Mouse (Mus musculus) hindbrain, embryonic 15.5 days (tissue): ENCODE measurements around the gene Sugp1. TPM values are rescaled to one million over a fixed set of nuclear protein-coding genes. Genes with fewer than 3 reads are reported as not detected.

Experiments used
- ATAC-seq: fragments of 200-750 bp; cut with Nextera tagmentation; 2 replicates; pipeline ENCODE4 v1.8.0; 2017; ENCODE audit warnings: low read depth, moderate number of reproducible peaks, moderate TSS enrichment; ENCODE audit not compliant: low FRiP score
- H3K27ac ChIP-seq: fragments of 300-500 bp; sonication (generic); replicated peaks from 2 replicates; pipeline ENCODE4 v1.5.1; 2015; ENCODE audit warnings: mild to moderate bottlenecking, inconsistent platforms
- H3K27me3 ChIP-seq: fragments of 300-500 bp; sonication (generic); 2 replicates; pipeline ENCODE4 v1.6.1; 2015; ENCODE audit warnings: control low read depth, inconsistent platforms
- H3K36me3 ChIP-seq: fragments of 300-500 bp; sonication (generic); 2 replicates; pipeline ENCODE4 v1.6.1; 2015; ENCODE audit warnings: control low read depth, inconsistent platforms
- H3K4me1 ChIP-seq: fragments of 300-500 bp; sonication (generic); replicated peaks from 2 replicates; pipeline ENCODE4 v1.6.1; 2015; ENCODE audit warnings: control low read depth, inconsistent platforms
- H3K4me2 ChIP-seq: fragments of 300-500 bp; sonication (generic); 2 replicates; pipeline ENCODE4 v1.6.1; 2015; ENCODE audit warnings: moderate library complexity, mild to moderate bottlenecking, inconsistent platforms
- H3K4me3 ChIP-seq: fragments of 300-500 bp; sonication (generic); 2 replicates; pipeline ENCODE4 v1.5.1; 2015; ENCODE audit warnings: mild to moderate bottlenecking, inconsistent platforms
- H3K9ac ChIP-seq: fragments of 300-500 bp; sonication (generic); 2 replicates; pipeline ENCODE4 v1.6.1; 2015; ENCODE audit warnings: inconsistent platforms
- H3K9me3 ChIP-seq: fragments of 300-500 bp; sonication (generic); 2 replicates; pipeline ENCODE4 v1.6.1; 2016; ENCODE audit warnings: control low read depth, inconsistent platforms
- WGBS: fragments of 180-500 bp; shearing (Covaris S2); methylation state at CpG from one replicate; pipeline ENCODE4 v1.1.7; 2015; 5-methylcytosine and 5-hydroxymethylcytosine counted together
- polyA plus RNA-seq: library from polyadenylated mRNA; unstranded; fragments of >200 nt; fragmentation: Nextera tagmentation; extraction: Ambion mirVana; gene quantifications from 2 replicates; pipeline ENCODE4 v1.2.1, GENCODE M21; 2015

Gene Sugp1
- polyA plus RNA-seq, 1 experiment from 2014 or later = 57.6 TPM

- H3K4me2 ChIP-seq = no peak overlapping the region
- ATAC-seq = peak; percentile 21; the same call in 1 of the 2 replicates
- peaks cover 36% of the 10 kb centered on the region for H3K4me1 ChIP-seq
- WGBS = 29% methylated on average over 9 of the region's 9 CpGs
- H3K36me3 ChIP-seq = peaks cover 9% of the 10 kb centered on the region
- H3K9ac ChIP-seq = no peak overlapping the region
- H3K4me3 ChIP-seq = no peak overlapping the region
- H3K9me3 ChIP-seq = no peaks in the 10 kb centered on the region
- 0 out of 2 replicates have a peak overlapping the region, but pooled peaks have one; percentile 12 for H3K27ac ChIP-seq
- H3K27me3 ChIP-seq = peaks cover 45% of the 10 kb centered on the region
These were observed 46.8 kb downstream of the Sugp1 start for GRCm38 (mm10) chr8:70089296-70089960.

- H3K36me3 ChIP-seq = peaks cover 40% of the 10 kb centered on the region
- no peak overlapping the region for H3K9ac ChIP-seq
- no peak overlapping the region for H3K4me2 ChIP-seq
- 66% methylated on average over 8 of the region's 8 CpGs for WGBS
- no peak for ATAC-seq
- peaks cover 25% of the 10 kb centered on the region for H3K4me1 ChIP-seq
- H3K27me3 ChIP-seq = peaks cover 13% of the 10 kb centered on the region; the same call in 1 of the 2 replicates
- no peaks in the 10 kb centered on the region for H3K9me3 ChIP-seq
- H3K27ac ChIP-seq = no peak overlapping the region
- H3K4me3 ChIP-seq = no peak overlapping the region
These were observed 50.2 kb downstream of the Sugp1 start for GRCm38 (mm10) chr8:70092786-70093185.

GRCm38 (mm10) chr8:70099276-70099675 lies 56.7 kb downstream of the Sugp1 start:
- H3K4me1 ChIP-seq = no peaks in the 10 kb centered on the region
- no peaks in the 10 kb centered on the region for H3K27me3 ChIP-seq
- no peak overlapping the region for H3K4me3 ChIP-seq
- H3K27ac ChIP-seq = no peak overlapping the region
- H3K9me3 ChIP-seq = no peaks in the 10 kb centered on the region
- ATAC-seq = no peak
- H3K36me3 ChIP-seq = peaks cover 84% of the 10 kb centered on the region
- H3K4me2 ChIP-seq = no peak overlapping the region
- H3K9ac ChIP-seq = no peak overlapping the region
- WGBS = 82% methylated on average over 8 of the region's 8 CpGs

DNA sequence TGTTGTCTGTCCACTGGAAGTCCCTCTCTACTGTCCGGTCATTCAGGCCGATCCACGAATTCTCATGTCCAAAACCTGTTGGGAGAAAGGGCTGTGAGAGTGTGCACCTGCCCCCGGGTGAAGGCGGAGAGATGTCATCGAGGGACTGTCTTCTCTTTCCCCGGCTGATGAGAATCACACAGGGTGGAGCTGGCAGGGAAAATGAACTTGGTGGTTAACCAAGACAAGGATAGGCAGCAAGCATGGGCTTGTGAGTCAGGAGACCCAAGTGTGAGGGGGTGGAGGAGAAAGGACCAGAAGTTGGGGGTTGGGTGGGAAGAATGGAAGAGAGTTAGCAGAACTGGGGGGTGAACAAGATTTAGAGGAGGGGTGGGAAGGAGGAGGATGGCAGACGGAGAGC lies 57.6 kb downstream of the Sugp1 start:
- ATAC-seq = no peak
- H3K4me2 ChIP-seq = no peak overlapping the region
- WGBS = 92% methylated on average over 8 of the region's 8 CpGs
- H3K4me3 ChIP-seq = no peak overlapping the region
- H3K27ac ChIP-seq = no peak overlapping the region
- H3K27me3 ChIP-seq = no peaks in the 10 kb centered on the region
- H3K9ac ChIP-seq = no peak overlapping the region
- peaks cover 76% of the 10 kb centered on the region for H3K36me3 ChIP-seq
- H3K4me1 ChIP-seq = no peaks in the 10 kb centered on the region
- H3K9me3 ChIP-seq = no peaks in the 10 kb centered on the region

DNA sequence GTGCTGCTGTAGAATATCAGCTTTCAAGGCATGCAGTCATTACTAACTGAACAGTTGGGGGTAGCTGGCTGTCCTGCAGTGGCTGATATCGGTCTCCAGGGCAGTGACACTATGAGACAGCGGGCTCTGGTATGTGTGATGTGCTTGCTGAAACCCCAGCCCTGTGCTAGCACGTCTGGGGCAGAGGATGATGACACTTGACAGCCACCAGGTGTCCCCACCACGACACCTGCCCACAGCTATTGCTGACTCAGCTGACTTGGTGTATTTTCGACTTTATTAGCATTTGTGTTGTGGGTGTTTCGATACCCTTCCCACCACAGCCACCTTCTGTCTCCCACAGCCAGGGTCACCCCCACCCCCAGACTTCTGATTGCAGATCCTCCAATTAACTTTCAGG lies 61.9 kb downstream of the Sugp1 start:
- Histone ChIP-seq H3K36me3 (peaks cover 70% of the 10 kb centered on the region), H3K4me3 (no peak overlapping the region), H3K27ac (no peak overlapping the region), H3K9me3 (no peaks in the 10 kb centered on the region), H3K9ac (no peak overlapping the region), H3K4me1 (0 out of 2 replicates have a peak, but pooled peaks cover under 1% of the 10 kb centered on the region), H3K27me3 (no peaks in the 10 kb centered on the region), H3K4me2 (no peak overlapping the region)
- WGBS = 18% methylated on average over 6 of the region's 6 CpGs
- 0 out of 2 replicates have a peak, but pooled peaks have one; percentile 55 for ATAC-seq

DNA sequence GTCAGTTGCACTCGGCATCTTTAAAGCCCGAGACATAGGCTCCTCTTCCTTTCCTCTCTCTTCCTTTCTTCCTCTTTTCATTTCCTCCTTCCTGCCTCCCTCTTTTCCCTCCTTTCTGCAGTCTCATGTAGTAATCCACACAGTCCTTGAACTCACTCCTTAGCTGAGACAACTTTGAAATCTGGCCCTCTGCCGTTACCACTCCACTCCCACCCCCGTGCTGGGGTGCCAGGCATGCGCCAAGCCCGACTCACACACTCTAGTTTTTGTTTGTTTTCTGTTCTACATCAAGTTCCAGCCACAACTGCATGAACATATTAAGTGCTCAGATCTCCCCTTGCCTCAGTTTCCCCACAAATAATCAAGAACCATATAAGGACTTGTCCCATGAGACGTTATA lies 62.3 kb downstream of the Sugp1 start:
- H3K4me3 ChIP-seq = no peak overlapping the region
- ATAC-seq = no peak
- no peak overlapping the region for H3K27ac ChIP-seq
- H3K27me3 ChIP-seq = no peaks in the 10 kb centered on the region
- H3K36me3 ChIP-seq = peaks cover 71% of the 10 kb centered on the region
- H3K4me2 ChIP-seq = no peak overlapping the region
- no peak overlapping the region for H3K9ac ChIP-seq
- H3K4me1 ChIP-seq = 0 out of 2 replicates have a peak, but pooled peaks cover 4% of the 10 kb centered on the region
- no peaks in the 10 kb centered on the region for H3K9me3 ChIP-seq
- WGBS = 79% methylated on average over 7 of the region's 7 CpGs

GRCm38 (mm10) chr8:70110451-70110850 lies 67.8 kb downstream of the Sugp1 start:
- peaks cover 81% of the 10 kb centered on the region for H3K36me3 ChIP-seq
- no peak overlapping the region for H3K4me2 ChIP-seq
- H3K27ac ChIP-seq = no peak overlapping the region
- no peak overlapping the region for H3K9ac ChIP-seq
- no peak overlapping the region for H3K4me3 ChIP-seq
- H3K27me3 ChIP-seq = no peaks in the 10 kb centered on the region
- H3K9me3 ChIP-seq = no peaks in the 10 kb centered on the region
- WGBS = 94% methylated on average over 2 of the region's 2 CpGs
- ATAC-seq = no peak
- peaks cover 24% of the 10 kb centered on the region for H3K4me1 ChIP-seq

GRCm38 (mm10) chr8:70111192-70111795 lies 68.7 kb downstream of the Sugp1 start:
- Histone ChIP-seq H3K4me2 (no peak overlapping the region), H3K27me3 (no peaks in the 10 kb centered on the region), H3K36me3 (peaks cover 77% of the 10 kb centered on the region), H3K4me3 (no peak overlapping the region), H3K4me1 (peaks cover 24% of the 10 kb centered on the region), H3K9ac (no peak overlapping the region), H3K27ac (no peak overlapping the region), H3K9me3 (no peaks in the 10 kb centered on the region)
- 58% methylated on average over 23 of the region's 23 CpGs for WGBS
- ATAC-seq = peak; percentile 4; the same call in 1 of the 2 replicates

DNA sequence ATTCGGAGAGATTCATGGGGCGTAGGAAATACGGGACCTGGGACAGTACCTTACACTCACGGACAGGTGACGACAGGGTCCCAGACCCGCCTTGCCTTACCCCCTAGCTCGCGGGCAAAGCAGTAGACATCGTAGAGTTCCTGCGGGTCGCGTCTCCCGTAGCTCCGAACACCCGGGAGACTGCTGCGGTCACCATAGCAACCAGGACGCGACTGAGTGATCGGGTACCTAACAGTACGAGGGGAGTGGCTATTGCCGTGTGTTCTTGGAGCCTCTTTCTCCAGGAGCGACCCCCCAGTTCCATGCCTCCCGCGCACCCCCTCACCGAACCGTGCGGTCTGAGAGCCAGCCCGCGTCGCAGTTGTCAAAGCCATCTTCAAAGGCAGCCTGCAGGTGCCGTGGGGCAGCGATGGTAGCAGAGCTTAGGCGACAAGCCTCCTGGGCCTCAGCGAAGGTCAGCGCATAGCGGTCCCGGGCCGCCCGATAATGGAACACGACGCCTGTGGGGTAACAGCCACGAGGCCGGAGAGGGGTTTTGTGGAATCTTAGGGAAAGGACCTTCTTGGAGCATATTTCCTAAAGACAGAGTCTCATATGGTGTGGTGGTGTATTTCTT lies 69.9 kb downstream of the Sugp1 start:
- Histone ChIP-seq H3K9me3 (no peaks in the 10 kb centered on the region), H3K4me2 (peak overlapping the region; percentile 9; the same call in 1 of the 2 replicates), H3K4me3 (no peak overlapping the region), H3K4me1 (peaks cover 36% of the 10 kb centered on the region), H3K27ac (no peak overlapping the region), H3K27me3 (no peaks in the 10 kb centered on the region), H3K36me3 (peaks cover 68% of the 10 kb centered on the region), H3K9ac (peak overlapping the region; percentile 12; the same call in 1 of the 2 replicates)
- no peak for ATAC-seq
- WGBS = 9% methylated on average over 43 of the region's 43 CpGs

DNA sequence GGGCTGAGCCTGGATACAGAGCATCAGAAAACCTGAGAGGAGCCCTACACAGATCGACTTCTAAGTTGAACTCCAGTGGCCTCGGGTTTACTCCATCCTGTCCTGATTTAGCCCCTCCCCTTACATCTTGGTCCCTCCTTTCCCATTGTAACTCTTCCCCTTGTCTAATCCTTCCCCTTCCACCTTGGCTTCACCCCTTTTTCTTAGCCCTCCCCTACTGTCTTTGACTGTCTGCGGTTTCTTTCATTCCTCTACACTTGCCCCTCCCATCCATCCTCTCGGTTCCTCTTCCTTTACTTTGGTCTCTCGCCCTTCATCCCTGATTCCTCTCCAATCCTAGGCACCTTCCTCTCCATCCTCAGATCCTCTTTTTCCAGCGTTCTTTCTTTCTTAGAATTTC lies 71.9 kb downstream of the Sugp1 start:
- no peak overlapping the region for H3K9ac ChIP-seq
- H3K4me1 ChIP-seq = peaks cover 47% of the 10 kb centered on the region
- peaks cover 49% of the 10 kb centered on the region for H3K36me3 ChIP-seq
- no peak for ATAC-seq
- H3K9me3 ChIP-seq = no peaks in the 10 kb centered on the region
- 21% methylated on average over 6 of the region's 6 CpGs for WGBS
- H3K4me2 ChIP-seq = no peak overlapping the region
- H3K27me3 ChIP-seq = no peaks in the 10 kb centered on the region
- no peak overlapping the region for H3K27ac ChIP-seq
- no peak overlapping the region for H3K4me3 ChIP-seq

- H3K4me1 ChIP-seq = peaks cover 44% of the 10 kb centered on the region
- H3K27ac ChIP-seq = no peak overlapping the region
- H3K4me2 ChIP-seq = no peak overlapping the region
- peaks cover 45% of the 10 kb centered on the region for H3K36me3 ChIP-seq
- ATAC-seq = no peak
- no peaks in the 10 kb centered on the region for H3K9me3 ChIP-seq
- no peak overlapping the region for H3K4me3 ChIP-seq
- H3K9ac ChIP-seq = no peak overlapping the region
- H3K27me3 ChIP-seq = no peaks in the 10 kb centered on the region
- WGBS = 71% methylated on average over 13 of the region's 13 CpGs
These were observed 72.3 kb downstream of the Sugp1 start for GRCm38 (mm10) chr8:70114892-70115291.

DNA sequence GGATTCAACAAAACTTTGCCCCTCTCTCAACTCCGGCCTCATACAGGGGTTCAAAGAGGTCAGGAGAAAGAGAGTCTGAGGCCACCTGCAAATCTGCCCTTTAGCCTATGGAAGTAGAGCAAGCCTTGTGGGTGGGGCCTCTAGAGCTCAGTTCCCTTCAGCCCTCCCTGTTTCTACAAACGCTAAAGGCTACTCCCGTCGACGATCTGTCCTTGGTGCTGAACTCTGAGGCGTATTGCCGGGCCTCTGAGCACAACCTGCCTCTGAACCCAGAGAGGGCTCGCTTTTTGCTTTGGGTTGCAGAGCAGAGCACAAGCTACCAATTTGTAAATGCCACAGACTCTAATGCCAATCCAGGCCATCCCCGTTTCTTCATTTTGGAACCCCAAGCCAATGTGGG lies 75.0 kb downstream of the Sugp1 start:
- Histone ChIP-seq H3K4me2 (peak overlapping the region; percentile 62), H3K36me3 (peaks cover 25% of the 10 kb centered on the region), H3K27me3 (no peaks in the 10 kb centered on the region), H3K9me3 (no peaks in the 10 kb centered on the region), H3K27ac (no peak overlapping the region), H3K4me3 (peak overlapping the region; percentile 58), H3K4me1 (peaks cover 33% of the 10 kb centered on the region), H3K9ac (no peak overlapping the region)
- ATAC-seq = no peak
- 14% methylated on average over 9 of the region's 9 CpGs for WGBS
